Mouse (Mus musculus) stomach, postnatal 0 days (tissue): ENCODE measurements at regions not wholly inside any gene's neighbourhood (a gene's known extent, or its start where the extent isn't known, plus 50 kb on each side); places are given as distances from the start of the nearest gene placed in this dataset.

ENCODE experiments used
- ATAC-seq: fragments of 200-750 bp; cut with Nextera tagmentation; 2 replicates; pipeline ENCODE4 v1.8.0; 2017; ENCODE audit not compliant: low FRiP score, low TSS enrichment
- DNase-seq: peaks from one replicate; pipeline ENCODE4 v3.0.0-alpha.2; 2016; ENCODE audit warnings: low spot score
- H3K27ac ChIP-seq: fragments of 300-500 bp; sonication (generic); replicated peaks from 2 replicates; pipeline ENCODE4 v1.5.1; 2014; ENCODE audit warnings: mild to moderate bottlenecking, control low read depth
- H3K27me3 ChIP-seq: fragments of 300-500 bp; sonication (generic); 2 replicates; pipeline ENCODE4 v1.6.1; 2014; ENCODE audit warnings: low read length; ENCODE audit not compliant: control insufficient read depth, insufficient read depth
- H3K36me3 ChIP-seq: fragments of 300-500 bp; sonication (generic); 2 replicates; pipeline ENCODE4 v1.6.1; 2014; ENCODE audit warnings: low read length, mixed read lengths; ENCODE audit not compliant: control insufficient read depth, insufficient read depth
- H3K4me1 ChIP-seq: fragments of 300-500 bp; sonication (generic); replicated peaks from 2 replicates; pipeline ENCODE4 v1.6.1; 2014; ENCODE audit warnings: antibody characterized with exemption; ENCODE audit not compliant: control insufficient read depth, insufficient read depth
- H3K4me2 ChIP-seq: fragments of 300-500 bp; sonication (generic); replicated peaks from 2 replicates; pipeline ENCODE4 v1.6.1; 2014; ENCODE audit warnings: low read depth, mild to moderate bottlenecking, control low read depth, moderate library complexity
- H3K4me3 ChIP-seq: fragments of 300-500 bp; sonication (generic); 2 replicates; pipeline ENCODE4 v1.5.1; 2014; ENCODE audit warnings: low read depth, low read length, control low read depth
- H3K9ac ChIP-seq: fragments of 300-500 bp; sonication (generic); 2 replicates; pipeline ENCODE4 v1.6.1; 2014; ENCODE audit warnings: mild to moderate bottlenecking, low read length, control low read depth, mixed read lengths
- H3K9me3 ChIP-seq: fragments of 300-500 bp; sonication (generic); 2 replicates; pipeline ENCODE4 v1.6.1; 2016; ENCODE audit warnings: low read length; ENCODE audit not compliant: control insufficient read depth
- CTCF ChIP-seq: IDR thresholded peaks from 2 replicates; pipeline ENCODE4 v1.5.1; 2016; ENCODE audit warnings: antibody characterized with exemption, low read depth, mild to moderate bottlenecking, moderate library complexity
- EP300 ChIP-seq: optimal IDR thresholded peaks from 2 replicates; pipeline ENCODE3; 2016; ENCODE audit warnings: antibody characterized with exemption
- WGBS: fragments of 180-500 bp; shearing (Covaris S2); extraction: QIAGEN DNeasy Blood & Tissue Kit; methylation state at CpG from one replicate; pipeline ENCODE4 v1.1.7; 2014; 5-methylcytosine and 5-hydroxymethylcytosine counted together

DNA sequence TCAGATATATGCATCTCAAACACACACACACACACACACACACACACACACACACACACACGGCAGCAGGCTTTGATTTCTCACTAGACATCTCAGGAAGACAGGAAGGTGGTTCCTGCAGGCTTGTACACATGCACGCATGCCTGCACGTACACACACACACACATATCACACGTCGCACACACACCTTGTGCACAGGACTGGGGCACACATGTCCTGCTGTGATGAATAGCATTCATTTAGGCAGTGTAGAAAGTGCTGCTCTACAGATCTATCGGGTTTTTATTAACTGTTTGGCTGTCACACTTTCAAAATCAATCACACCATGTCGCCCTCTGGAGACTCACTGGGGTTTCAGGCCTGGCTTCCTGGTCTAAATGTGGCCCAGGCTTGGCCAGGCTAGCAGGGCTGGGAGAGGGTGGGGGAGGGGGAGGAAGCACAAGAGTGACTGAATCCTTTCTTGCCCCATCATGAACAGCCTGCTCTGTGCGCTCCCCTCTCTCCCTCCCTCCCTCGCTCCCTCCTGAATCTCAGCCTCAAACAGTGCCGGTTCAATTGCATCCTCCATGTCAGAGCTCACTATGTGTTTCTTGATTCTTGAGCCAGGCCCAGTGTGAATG lies 236.8 kb upstream of the Tle3 start:
- Histone ChIP-seq H3K9ac (no peak overlapping the region), H3K27ac (no peak overlapping the region), H3K27me3 (no peaks in the 10 kb centered on the region), H3K4me1 (no peaks in the 10 kb centered on the region), H3K4me3 (no peak overlapping the region), H3K9me3 (no peaks in the 10 kb centered on the region), H3K36me3 (no peaks in the 10 kb centered on the region), H3K4me2 (no peak overlapping the region)
- WGBS: 59% methylated on average over 10 of the region's 10 CpGs
- no peak for DNase-seq
- ATAC-seq: 0 out of 2 replicates have a peak, but pooled peaks have one; percentile 14
- no peak for TF ChIP-seq CTCF
- no peak for TF ChIP-seq EP300

DNA sequence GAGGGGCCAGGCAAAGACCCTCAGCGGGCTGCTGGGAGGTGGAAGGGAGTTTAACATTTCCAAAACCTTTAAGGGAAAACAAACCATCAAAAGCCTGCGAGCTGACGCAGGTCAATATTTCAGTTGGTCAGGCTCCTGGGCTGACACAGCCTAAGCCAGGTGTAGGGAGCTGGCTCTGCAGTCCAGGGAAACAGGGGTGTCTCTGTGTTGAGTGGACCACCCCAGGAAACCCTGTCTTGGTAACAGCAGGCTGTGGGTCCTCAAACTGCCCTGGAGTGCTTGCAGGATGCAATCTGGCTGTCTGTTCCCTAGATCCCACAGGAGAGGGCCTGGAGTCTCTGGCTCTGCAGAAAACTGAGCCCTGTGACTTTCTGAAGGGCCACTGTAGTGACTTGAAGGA lies 236.2 kb upstream of the Tle3 start:
- 63% methylated on average over 3 of the region's 3 CpGs for WGBS
- H3K9ac ChIP-seq: no peak overlapping the region
- H3K4me1 ChIP-seq: no peaks in the 10 kb centered on the region
- H3K27me3 ChIP-seq: no peaks in the 10 kb centered on the region
- H3K4me2 ChIP-seq: no peak overlapping the region
- no peak overlapping the region for H3K27ac ChIP-seq
- H3K36me3 ChIP-seq: no peaks in the 10 kb centered on the region
- no peak overlapping the region for H3K4me3 ChIP-seq
- DNase-seq (no peak), ATAC-seq (no peak)
- H3K9me3 ChIP-seq: no peaks in the 10 kb centered on the region
- TF ChIP-seq EP300 (no peak), CTCF (no peak)

DNA sequence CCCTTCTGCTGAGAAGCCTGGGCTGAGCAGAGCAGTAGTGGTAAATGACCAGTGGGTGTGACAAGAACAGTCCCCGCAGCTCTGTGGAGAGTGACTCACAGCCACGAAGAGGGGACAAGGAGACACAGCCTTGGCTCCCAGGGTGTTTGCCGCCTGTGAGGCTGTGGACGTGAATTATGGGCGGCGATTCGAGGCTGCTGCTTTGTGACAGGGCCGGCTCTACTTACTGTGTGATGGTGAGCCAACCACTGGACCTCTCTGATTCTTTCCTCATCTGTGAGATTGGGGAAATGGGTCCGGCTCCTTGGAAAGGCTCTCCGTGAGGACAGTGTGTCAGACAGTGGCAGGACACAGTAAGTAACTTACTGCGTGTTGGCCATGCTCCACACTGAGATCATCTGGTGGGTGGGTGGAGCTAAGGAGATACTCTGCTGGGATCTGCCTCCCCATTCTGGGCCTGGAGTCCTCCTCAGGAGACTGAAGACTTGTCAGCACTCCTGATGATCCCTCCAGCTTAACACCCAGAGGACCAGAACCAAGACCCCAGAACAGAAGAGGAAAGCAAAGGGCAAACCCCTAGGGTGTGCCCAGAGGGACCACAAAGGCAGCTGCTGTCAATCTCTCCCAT lies 233.3 kb upstream of the Tle3 start:
- WGBS: 60% methylated on average over 11 of the region's 11 CpGs
- no peak overlapping the region for H3K9ac ChIP-seq
- DNase-seq (no peak), ATAC-seq (no peak; the same call in 1 of the 2 replicates)
- TF ChIP-seq EP300: no peak
- no peak for TF ChIP-seq CTCF
- H3K4me2 ChIP-seq: no peak overlapping the region
- no peak overlapping the region for H3K27ac ChIP-seq
- H3K4me3 ChIP-seq: no peak overlapping the region
- H3K4me1 ChIP-seq: no peaks in the 10 kb centered on the region
- H3K36me3 ChIP-seq: no peaks in the 10 kb centered on the region
- H3K9me3 ChIP-seq: no peaks in the 10 kb centered on the region
- H3K27me3 ChIP-seq: no peaks in the 10 kb centered on the region

DNA sequence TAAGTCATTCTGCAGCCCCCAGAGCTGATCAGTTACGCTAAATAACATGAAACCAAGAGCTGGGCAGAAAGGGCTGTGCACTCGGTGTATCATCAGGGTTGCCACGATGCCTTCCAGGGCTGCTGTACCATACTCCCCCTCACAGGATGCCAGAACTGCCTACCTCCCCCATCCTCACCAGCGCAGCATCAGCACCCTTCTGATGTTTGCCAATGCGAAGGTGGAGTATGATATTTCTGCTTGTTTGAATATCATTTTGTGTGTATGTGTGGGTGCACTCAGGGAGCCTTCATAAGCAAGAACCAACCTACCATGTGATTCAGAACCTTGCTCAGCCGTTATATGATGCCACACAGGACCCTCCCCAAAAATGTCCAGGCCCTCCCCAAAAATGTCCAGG lies 229.1 kb upstream of the Tle3 start:
- DNase-seq (no peak), ATAC-seq (no peak)
- 88% methylated on average over 6 of the region's 6 CpGs for WGBS
- Histone ChIP-seq H3K27me3 (no peaks in the 10 kb centered on the region), H3K36me3 (no peaks in the 10 kb centered on the region), H3K4me3 (no peak overlapping the region), H3K27ac (no peak overlapping the region), H3K9me3 (no peaks in the 10 kb centered on the region), H3K9ac (no peak overlapping the region), H3K4me1 (no peaks in the 10 kb centered on the region), H3K4me2 (no peak overlapping the region)
- no peak for TF ChIP-seq CTCF
- no peak for TF ChIP-seq EP300

DNA sequence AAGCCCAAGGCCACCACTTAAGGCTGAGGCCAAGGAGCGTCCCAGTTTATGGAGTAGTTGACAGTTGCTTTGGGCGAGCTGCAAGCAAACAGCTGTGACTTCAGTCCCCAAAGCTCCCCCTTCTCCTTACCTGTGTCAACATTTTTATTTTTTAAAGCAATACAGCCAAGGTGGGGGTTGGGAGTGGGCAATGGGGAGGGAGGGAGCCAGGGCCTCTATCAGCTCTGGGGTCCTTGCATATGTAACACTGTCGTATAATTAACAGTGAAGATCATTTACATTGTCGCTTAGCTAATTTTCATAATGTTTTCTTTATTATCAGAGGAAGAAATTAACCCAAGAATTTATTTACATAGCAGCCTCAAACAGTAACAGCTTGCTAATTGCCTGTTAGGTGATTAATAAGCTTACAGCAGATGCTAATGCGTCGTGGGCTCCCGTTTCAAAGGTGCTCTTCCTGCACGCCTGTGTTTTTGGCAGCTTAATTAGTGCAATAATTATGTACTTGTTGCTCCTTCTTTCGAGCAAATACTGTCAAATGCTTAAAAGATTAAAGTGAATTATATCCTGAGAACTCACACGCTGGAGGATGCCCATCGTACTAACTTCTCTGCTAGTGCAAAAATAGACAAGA lies 227.4 kb upstream of the Tle3 start:
- no peaks in the 10 kb centered on the region for H3K27me3 ChIP-seq
- TF ChIP-seq EP300 (no peak), CTCF (no peak)
- H3K36me3 ChIP-seq: no peaks in the 10 kb centered on the region
- no peaks in the 10 kb centered on the region for H3K4me1 ChIP-seq
- H3K27ac ChIP-seq: no peak overlapping the region
- no peak overlapping the region for H3K9ac ChIP-seq
- H3K9me3 ChIP-seq: no peaks in the 10 kb centered on the region
- WGBS: 78% methylated on average over 11 of the region's 11 CpGs
- no peak overlapping the region for H3K4me2 ChIP-seq
- DNase-seq (no peak), ATAC-seq (no peak)
- H3K4me3 ChIP-seq: no peak overlapping the region

DNA sequence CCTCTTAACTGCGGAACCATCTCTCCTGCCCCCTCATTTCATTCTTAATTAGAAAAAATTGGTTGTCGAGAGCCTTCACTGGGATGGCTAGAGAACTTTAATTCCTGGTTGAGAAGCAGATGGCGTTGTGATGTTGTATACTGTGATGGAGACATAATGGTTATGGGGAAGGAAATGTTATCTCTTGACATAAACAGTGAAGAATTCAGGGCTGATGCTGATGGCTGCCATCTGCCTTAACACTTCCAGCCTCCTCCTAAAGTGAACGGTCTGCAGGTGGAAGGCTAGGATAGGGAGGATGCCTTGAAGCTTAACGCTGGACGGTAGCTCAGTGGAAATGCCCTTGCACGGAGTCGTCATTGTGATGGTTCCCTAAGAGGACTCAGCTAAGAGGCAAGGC lies 226.4 kb upstream of the Tle3 start:
- H3K9ac ChIP-seq: no peak overlapping the region
- H3K4me2 ChIP-seq: no peak overlapping the region
- TF ChIP-seq CTCF: no peak
- no peak for TF ChIP-seq EP300
- H3K9me3 ChIP-seq: no peaks in the 10 kb centered on the region
- no peaks in the 10 kb centered on the region for H3K36me3 ChIP-seq
- H3K4me3 ChIP-seq: no peak overlapping the region
- H3K27me3 ChIP-seq: no peaks in the 10 kb centered on the region
- H3K4me1 ChIP-seq: no peaks in the 10 kb centered on the region
- 53% methylated on average over 8 of the region's 8 CpGs for WGBS
- no peak for DNase-seq
- H3K27ac ChIP-seq: no peak overlapping the region
- ATAC-seq: no peak
